Mouse (Mus musculus): ENCODE data around the gene Hspe1.

- TF ChIP-seq POLR2A (IDR thresholded peaks at IDR 0.05; ENCODE audit: low read depth, low read length) (no peak), CTCF (IDR thresholded peaks at IDR 0.05; ENCODE audit: extremely low read depth, insufficient read depth, insufficient read length, insufficient replicate concordance) (no peak)
These were observed 34.3 kb upstream of the Hspe1 start for GRCm38 (mm10) chr1:55053596-55053995.
